Mouse (Mus musculus): ENCODE data around the gene Ube4a.

GRCm38 (mm10) chr9:44903856-44904255 is 61.5 kb downstream of the Ube4a start:
- TF ChIP-seq GATA1 (IDR thresholded peaks at IDR 0.05; ENCODE audit: borderline replicate concordance, low read length) (no peak), FLI1 (IDR thresholded peaks at IDR 0.05; ENCODE audit: low read length) (no peak)
